Mouse (Mus musculus) kidney, postnatal 10 days (tissue): ENCODE data around the gene Tpcn1.

Source experiments
- DNase-seq: peaks from one replicate; pipeline ENCODE4 v3.0.0; 2021; ENCODE audit warnings: mixed read lengths

Gene Tpcn1

DNA sequence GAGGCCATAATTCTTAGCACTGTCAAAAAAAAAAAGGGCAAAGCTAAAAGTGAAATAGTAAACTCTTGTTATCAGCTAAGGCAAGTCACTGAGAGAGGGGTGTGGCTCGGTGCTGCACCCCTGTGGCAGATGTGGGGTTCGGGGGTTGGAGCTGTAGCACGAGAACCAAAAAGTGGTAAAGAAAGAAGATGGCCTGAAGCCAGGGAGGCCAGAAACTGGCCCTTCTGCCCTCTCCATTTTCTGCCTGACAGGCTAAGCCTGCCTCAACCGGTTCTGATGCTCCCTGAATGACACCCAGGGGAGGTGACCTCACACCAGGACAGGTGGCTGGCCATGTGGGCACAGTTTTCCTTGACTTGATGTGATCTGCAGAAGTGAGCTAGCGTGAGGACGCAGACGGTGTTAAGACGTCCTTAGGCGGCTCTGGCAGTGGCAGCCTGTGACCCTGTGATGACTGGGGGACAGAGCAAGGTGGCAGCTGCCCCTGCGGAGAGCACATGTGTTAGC lies 10.5 kb downstream of the Tpcn1 start:
- peak; percentile 60 for DNase-seq

DNA sequence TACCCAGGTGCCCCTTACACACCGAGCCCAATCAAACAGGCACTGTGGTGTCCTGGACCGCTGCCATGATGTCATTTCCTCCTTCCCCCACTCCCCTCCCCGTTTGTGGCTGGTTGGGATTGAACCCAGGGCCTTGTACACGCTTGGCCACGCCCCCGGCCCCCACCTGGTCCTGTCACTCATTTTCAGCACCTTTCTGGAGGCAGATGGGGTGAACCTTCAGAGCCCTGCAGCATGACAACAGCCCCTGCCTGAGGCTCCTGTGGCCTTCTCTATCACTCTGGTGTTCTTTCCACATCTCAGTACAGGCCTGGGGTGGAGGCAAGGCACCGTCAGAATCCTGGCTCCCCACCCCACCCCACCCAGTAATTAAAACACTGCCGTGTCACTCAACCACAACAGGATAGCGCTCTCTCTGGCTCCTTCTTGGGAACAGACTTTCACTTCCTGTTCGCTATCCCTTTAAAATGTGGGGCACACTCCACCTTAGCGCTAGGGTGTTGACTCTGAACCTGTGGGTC lies 11.6 kb downstream of the Tpcn1 start:
- no peak for DNase-seq

DNA sequence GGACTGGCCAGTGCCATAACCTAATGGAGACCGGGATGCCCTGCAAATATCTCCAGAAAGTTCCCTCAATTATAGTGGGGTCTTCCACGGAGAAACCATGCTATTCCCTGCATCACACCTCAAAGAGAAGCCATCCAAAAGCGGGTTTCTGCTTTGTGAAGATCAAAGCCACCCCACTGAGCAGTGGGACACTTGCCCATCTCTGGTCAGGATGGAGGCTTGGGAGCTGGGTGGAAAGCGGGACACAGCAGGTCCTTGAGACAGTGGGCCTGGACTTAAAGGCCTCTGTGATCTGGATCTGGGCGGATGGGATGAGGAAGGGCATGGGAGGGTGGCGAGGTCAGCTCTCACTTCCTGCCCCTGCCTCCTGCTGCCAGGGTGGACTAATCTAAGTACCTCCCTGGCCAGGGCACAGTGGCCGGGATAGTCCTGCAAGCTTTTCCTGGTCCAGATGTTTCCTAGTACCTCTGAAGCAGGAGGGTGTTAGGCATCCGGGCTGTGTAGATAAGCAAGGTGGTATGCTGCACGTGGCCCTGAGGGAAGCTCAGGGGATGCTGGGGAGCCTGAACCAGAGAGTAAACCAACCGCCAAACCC lies 13.9 kb downstream of the Tpcn1 start:
- DNase-seq = no peak

DNA sequence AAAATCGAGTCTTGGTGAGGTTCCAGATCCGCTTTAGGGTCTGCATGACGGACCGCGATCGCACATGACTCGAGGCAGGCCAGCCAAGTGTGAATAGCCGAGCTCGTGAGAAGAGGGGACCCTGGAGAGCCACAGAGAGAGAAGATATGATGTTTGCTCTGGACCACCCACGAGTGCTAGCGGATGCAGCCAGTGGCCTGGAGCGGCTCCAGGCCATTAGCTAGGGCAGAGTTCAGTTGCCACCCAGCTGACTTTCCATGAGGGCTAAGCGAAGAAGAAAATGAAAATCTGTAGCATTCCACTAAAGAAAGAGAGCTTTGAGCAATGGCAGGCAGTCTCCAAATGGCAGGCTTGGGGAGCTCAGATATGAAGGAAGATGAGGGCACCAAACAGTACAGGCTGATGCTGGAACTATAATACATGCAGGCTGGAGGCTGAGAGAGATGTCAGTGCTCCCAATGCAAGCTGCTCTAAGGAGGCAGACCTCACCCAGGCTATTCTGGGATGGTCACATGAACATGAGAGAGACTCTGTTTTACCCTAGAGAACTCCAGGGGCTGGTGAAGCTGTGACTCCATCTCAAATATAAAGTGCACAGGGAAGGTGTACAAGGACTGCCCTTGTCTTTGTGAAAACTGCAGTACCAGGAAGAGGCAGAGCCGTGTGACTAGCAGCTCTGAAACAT lies 17.3 kb downstream of the Tpcn1 start:
- peak; percentile 78 for DNase-seq

DNA sequence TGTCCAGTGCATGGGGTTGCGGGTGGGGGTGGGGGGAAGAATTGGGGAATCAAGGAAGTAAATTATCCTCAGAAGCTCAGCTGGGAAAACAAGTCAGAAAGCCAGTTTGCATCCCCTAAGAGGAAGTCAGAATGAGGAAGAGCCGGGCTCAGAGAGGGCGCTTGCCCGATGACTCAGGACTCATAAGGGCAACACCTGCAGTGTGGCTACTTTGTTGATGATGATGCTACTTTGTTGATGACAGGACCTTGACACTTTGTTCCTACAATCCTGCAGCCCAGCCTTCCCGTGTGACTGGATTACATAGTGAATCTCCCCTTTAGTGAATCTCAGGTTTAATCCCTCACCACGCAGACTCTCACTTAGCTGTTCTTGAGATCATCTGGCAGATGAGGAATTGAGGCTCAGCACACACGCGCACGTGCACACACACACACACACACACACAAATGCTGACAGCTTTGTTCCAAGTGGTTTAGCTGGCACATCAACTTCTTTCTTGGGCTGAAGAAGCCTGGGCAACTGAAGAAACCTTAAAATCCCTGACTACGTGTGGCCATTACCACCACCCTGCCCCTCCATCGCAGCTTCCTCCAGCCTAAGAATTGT lies 18.1 kb downstream of the Tpcn1 start:
- DNase-seq = no peak

DNA sequence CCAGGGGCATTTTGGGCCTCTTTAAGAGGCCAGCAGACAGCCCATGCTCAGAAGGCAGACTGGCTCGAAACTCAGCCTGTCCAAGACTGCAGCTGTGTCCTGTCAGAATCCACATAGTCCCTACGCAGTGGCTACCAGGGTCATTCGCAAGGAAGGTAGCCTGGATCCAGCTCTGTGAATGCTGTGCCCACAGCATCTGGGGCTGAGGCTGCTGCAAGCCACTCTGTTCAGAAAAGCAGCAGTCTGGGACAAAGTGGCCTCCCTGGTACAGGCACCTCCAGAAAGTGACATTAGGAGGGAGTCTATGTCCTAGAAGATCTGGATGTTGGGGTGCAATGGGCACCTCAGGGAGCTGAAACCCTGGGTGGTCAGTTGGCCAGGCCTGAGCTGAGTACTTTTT lies 18.7 kb downstream of the Tpcn1 start:
- no peak for DNase-seq

DNA sequence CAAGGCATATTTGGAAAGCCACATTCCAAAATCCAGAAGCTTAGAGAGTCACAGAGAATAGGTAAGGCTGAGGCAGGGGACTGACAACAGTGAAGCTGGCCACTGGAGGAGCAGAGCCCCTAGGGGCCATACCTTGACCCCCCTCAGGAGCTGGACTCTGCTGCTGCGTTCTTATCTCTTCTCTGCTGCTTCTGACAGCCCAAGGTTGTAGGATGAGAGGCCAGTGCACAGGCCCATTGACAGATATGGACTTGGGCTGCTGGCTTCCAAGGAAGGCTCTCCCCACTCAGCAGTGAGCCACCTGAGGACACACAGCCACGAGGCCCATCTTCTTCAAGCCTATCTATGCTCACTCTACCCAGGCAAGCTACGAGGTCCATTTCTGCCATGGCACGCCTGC lies 19.5 kb downstream of the Tpcn1 start:
- no peak for DNase-seq

DNA sequence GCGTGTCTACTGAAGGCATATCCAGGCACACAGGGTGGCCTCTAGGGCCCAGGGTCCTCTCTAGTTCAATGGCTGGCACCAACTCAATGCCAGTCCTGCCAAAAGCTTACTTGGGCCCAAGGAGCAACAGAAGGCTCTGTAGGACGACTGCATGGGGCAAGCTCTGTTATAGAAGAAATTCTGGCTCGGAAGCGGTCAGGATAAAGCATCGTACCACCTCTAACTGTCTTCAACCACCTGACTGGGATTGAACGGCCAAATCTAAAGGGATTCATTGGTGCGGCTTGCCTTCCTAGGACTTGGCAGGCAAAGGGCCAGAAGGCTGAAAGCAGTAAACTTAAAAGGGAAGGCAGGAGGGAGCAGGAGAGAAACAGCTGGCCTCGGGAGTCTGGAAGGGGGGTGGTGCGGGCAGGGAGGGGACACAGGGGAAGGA lies 20.1 kb downstream of the Tpcn1 start:
- no peak for DNase-seq

DNA sequence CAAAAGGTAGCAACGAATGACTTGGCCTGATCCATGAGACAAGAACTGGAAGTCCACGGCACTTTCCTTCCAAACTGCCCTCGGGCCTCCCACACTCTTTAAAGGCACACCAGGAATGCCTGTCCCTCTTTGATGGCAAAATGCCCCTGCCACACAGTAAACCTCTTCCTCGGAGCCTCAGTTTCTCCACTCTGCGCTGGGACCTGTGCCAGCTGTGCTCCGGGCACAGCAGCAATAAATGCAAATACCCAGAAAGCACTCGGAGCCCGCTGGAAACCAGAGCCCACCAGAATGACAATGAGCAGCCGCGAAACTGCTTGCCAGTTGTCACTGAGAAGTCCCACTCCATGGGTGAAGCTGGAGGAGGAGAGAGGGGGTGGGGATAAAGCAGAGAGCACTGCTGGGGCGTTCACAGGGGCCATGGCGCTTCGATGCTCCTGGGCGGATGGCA lies 20.7 kb downstream of the Tpcn1 start:
- no peak for DNase-seq

DNA sequence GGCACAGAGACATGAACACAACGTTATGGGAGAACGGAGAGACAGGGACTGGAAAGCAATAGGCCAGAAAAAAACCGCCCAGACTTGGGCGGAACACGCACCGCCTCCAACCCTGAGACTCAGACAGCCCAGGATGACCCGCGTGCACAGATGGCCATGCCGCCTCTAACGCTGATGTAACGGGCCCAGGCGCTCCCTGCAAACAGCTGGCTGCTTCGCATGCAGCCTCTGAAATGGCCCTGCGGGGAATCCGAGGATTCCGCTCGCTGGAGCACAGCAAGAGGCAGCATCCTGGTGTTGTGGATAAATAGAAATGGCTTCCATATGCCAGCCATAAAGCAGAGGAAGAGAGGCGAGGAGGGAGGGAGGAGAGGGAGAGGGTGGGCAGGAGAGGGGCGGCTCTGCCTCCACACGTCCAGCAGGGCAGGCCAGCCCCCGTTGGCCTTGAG lies 21.2 kb downstream of the Tpcn1 start:
- DNase-seq = peak; percentile 84

DNA sequence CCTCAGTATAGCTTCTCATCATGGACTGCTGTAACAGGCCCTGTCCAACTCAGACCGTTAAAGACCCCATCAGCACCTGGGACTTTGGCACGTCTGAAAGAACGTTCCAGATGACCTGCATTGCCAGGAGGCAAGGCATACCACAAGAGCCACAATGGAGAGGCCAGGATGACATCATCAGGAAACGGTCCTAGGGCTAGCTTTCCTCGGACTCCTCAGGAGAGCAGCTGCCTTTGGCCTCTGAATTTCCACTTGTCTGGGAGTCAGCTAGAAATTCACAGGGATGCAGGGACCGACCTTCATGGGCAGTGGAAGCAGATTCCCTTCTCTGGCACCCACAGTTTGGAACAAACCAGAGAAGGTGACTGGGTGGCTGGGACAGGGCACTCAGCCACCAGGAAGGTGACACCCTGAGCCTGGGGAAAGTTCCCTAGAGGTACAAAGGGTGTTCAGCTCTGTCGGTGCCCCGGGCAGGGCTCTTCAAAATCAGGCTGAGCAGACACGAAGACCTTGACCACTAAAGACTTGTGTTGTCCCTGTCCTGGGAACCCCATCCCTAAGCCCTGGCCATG lies 21.7 kb downstream of the Tpcn1 start:
- DNase-seq = no peak

DNA sequence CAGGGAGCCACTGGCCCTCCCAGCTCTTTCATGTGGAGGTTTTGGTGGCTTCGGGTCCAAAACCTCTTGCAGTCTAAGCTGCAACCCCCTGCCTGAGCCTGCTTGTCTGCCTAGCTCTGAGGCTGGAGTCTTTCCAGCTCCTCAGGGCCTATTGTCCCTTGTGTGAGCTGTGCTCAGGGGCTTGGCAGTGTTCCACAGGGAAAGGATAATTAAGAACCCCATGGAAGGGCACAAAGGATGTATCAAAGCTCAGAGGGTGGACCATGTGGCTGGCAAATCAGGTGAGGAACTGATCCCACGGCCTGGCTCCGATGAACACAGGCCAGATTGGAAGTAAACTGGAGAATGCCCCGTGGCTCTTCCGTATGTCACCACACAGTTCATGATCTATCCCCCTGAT lies 22.4 kb downstream of the Tpcn1 start:
- peak; percentile 79 for DNase-seq

DNA sequence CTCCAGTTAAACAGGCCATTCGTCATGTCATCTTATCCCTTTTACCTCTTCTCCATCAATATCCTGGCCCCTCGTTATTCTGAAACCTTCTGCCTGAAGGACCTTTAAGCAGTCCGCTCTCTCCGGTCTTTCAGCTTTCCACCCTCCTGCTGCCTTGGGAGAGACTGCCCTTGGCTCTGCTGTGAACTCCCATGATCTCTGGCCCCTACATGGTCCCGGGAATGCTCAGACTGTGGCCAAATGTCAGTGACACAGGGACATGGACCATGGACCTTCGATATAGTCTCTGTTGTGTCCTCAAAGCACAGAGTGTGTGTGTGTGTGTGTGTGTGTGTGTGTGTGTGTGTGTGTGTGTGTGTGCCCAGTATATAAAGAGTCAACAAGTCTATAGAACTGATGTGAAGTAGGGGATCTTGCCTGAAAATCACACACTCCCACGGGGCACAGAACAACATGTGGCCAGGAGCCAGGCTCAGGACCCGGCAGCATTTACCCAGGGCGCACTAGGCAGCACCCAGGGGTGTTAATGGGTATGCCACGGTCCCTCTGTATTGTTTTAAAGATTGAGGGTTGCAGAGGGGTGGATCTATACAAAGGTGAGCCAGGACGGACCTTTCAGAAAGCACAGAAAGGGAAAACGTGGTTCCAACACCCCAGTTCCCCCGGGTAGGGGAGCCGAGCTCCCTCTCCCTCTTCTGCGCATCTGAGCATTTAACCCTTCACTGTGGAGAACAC lies 23.1 kb downstream of the Tpcn1 start:
- no peak for DNase-seq

DNA sequence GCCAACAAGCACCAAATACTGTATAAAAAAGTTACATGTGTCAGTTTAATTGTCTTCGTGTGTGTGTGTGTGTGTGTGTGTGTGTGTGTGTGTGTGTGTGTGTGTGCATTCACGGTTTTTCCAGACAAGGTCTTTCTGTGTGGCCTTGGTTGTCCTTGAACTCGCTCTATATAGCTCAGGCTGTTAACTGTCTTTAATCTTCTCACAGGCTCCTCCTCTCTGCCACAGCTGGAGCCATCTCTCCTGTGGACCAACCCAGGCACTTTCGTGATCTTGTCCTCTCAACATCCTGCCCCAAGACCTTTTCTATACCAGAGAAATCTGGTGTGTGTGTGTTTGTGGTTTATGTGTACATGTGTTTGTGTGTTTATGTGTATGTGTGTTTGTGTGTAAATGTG lies 24.6 kb downstream of the Tpcn1 start:
- DNase-seq = no peak

DNA sequence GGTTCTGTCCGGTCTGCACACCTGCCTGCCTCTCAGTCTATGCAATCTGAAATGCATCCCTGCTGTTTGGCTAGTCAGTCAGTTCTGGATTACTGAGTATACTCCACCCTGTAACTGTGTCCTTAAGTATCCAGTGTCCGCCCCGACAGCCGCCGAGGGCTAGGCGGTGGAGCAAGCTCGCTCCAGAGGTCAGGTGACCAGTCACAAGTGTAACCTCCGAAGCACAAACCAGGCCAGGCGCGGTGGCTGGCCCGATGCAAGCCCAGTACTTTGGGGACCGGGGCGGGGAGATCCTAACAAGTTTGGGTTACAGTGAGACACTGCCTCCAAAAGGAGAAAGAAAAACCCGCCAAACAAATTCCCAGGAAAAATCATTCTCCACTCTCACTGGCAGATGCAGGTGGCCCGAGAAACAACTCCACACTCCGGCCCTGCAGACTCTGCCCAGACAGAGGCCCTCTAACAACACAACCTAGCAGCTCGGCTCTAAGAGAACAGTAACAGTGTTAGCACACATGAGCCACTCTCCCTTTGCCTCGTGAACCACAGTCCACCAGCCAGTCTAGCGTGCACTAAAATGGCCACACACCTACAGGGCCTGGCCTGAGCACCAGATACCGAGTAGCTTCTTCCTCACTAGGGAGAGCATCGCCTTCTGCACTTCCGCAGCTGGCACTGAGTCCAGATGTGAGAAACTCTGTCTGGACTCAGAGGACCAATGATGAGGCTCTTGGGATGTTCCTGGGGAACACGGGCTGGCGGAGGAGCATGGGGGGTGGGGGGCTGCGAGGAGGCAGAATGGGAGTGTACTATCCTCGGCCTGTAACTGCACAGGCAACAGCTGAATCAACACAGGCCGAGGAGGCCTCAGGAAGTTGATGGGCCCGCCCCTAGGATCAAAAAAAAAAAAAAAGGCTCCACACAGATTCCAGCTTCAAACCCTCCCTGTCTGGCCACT lies 25.2 kb downstream of the Tpcn1 start:
- DNase-seq = peak; percentile 84

DNA sequence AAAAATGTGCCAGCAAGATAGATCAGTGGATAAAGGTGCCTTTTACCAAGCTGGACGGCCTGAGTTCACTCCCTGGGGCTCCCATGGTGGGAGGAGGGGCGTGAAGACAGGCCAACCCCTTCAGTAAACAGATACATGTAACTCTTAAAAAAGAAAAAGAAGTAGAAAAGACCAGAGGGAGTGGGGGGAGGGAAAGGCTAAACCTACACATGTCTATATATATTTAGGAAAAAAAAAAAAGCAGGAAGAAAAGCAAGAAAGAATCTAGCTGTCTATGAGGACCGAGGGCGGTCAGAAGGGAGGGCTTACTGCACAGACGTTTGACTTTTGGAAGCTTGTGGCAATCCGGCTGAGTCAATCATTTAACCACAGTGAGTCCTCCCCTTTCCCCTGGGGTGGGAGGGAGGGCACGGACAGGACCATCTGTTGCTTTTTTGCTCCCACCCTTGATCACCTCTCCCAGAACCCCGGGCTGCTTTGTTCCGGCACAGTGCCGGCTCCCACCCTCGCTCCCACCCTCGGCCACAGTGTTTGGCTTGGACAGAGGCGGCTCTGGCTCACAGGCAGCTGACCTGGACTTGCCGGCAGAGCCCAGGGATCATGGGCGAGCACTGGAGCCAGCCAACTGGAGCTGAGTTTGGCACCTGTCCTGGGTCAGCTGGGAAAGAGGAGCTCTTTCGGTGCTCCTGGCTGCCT lies 27.7 kb downstream of the Tpcn1 start:
- peak; percentile 89 for DNase-seq

DNA sequence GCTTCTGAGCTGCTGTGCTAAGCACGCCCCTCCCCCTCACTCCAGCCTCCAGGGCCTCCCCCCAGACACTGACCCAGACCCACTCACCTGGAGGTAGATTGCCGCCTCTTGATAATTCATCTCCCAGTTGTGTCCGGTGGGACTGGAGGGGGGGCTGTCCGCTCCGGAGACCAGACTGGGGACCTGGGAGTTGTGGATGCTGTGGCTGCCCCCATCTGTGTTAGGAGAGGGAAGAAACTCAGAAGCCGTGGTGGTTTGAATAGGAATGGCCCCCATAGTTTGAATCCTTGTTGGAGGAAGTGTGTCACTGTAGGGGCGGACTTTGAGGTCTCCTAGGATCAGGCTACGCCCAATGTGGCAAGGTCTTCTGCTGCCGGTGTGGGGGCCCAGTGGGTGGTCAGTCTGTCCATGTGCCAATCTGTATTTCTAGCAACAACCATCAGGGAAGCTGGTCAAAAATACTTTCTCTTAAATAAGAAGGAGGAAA lies 28.3 kb downstream of the Tpcn1 start:
- peak; percentile 50 for DNase-seq

DNA sequence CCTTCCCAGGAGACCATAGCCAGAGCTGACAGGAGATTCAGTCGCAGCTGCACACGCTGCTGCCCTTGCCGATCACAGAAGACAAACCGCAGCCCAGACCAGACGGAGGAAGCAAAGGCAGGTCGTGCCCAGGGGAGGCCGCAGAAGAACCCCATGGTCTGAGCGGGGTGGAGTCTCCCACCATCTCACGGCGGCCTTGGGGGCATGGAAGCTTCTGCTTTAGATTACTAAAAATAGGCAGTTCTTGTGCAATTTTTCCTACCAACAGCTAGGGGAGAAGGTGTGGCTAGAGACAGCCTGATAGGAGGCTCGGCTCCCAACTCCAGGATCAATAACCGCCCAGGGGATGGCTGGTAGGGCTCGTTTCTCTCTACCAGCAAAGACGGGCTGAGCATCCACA lies 29.7 kb downstream of the Tpcn1 start:
- DNase-seq = no peak

DNA sequence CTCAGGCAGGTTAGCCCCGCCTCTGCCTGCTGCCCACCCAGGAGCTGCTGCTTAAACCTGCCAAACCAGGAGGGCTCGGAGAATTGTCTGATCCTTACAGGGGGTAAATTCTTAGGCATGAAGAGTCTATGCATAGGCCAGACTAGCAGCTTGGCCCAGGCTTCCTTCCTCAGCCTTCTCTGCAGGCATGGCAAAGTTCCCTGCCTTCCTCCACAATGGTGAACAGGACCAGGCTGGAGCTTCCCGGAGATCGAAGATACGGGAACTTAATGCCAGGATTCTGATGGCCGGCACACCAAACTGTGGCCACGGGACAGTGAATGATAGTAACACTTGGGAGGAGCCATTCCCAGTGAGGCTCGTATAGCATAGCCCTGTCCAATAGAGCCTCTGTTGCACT lies 30.4 kb downstream of the Tpcn1 start:
- DNase-seq = no peak

DNA sequence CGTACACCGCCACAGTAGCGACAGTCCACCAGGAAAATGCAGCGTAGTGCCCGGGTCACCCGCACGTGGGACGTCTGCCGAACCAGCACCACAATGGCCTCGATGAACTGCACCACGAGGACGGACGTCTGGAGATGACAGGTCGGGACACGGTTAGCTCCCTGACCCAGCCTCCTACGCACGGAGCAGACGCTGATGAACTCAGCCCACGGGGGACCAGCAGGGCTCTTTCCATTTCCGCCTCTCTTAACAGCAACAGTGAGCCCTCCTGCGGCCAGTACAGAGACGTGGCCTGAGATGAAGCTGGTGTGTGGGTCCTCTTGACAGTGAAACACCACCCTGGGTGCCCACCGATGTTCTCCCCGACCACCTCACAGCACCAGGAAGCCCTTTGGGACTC lies 32.6 kb downstream of the Tpcn1 start:
- DNase-seq = peak; percentile 41

DNA sequence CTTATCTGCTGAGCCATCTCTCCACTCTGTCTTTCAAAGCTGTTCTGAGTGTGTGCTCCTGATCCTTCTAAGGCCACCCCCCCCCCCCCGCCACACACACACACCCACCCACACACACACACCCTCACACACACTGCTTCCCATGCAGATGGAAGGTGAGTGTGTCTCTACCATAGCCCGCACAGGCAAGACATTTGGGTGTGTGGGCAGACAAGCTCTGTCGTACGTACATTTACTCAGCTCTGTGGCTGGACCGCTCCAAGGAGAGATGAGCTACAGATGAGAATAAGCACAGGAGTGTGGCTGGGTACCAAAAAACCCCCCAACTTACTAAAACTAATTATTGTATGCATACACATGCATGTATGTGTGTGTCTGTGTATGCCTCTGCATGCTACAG lies 37.8 kb downstream of the Tpcn1 start:
- no peak for DNase-seq
